Mouse (Mus musculus): ENCODE measurements around the gene Olfr506.
"Not testable (repeated sequence)": the region's sequence is repeated elsewhere in the genome, so short reads cannot be mapped to it uniquely, and the experiment has no call there.

- TF ChIP-seq EP300 (IDR thresholded peaks at IDR 0.05; ENCODE audit: low read depth in 1 of 2, low read length in 2 of 2); E2F4 (IDR thresholded peaks at IDR 0.05; ENCODE audit: borderline replicate concordance, low read depth, low read length); SMC3 (IDR thresholded peaks at IDR 0.05; ENCODE audit: low read depth, low read length); GABPA (IDR thresholded peaks at IDR 0.05; ENCODE audit: low read depth, low read length); POLR2A (IDR thresholded peaks at IDR 0.05; ENCODE audit: control insufficient read depth in 1 of 2, insufficient read depth in 1 of 2, low read depth in 1 of 2, low read length in 2 of 2, poor library complexity in 1 of 2); ELF1 (IDR thresholded peaks at IDR 0.05; ENCODE audit: low read depth, low read length); MAX (IDR thresholded peaks at IDR 0.05; ENCODE audit: low read length); CTCF (IDR thresholded peaks at IDR 0.05 in 2 of 3, conservative IDR thresholded peaks at IDR 0.05 in 1 of 3; ENCODE audit: control insufficient read depth in 1 of 3, insufficient read depth in 1 of 3, low read depth in 2 of 3, low read length in 3 of 3, poor library complexity in 1 of 3, severe bottlenecking in 1 of 3): not testable (repeated sequence)
Observed at GRCm38 (mm10) chr7:108601916-108602315, 8.7 kb upstream of the Olfr506 start.

All from MEL (cell line).